Mouse (Mus musculus) gonadal fat pad, adult 2 months (tissue): ENCODE measurements around the gene Tbc1d16. TPM values are rescaled to one million over a fixed set of nuclear protein-coding genes. Genes with fewer than 3 reads are reported as not detected.

Experiments
- DNase-seq: peaks from one replicate; pipeline ENCODE4 v3.0.0-alpha.2; 2012; ENCODE audit warnings: low read depth
- polyA plus RNA-seq: library from polyadenylated mRNA; depleted of rRNA; stranded (reverse); fragments of >200 nt; gene quantifications from 2 replicates; pipeline ENCODE4 v1.2.3, GENCODE M21; 2012

The Tbc1d16 gene
- polyA plus RNA-seq, 1 experiment, result 10.6 TPM

GRCm38 (mm10) chr11:119207986-119208385, 20.3 kb downstream of the Tbc1d16 start:
- no peak for DNase-seq

- no peak for DNase-seq
Measured at GRCm38 (mm10) chr11:119206562-119206961, 21.7 kb downstream of the Tbc1d16 start.

- DNase-seq, result no peak
Measured at GRCm38 (mm10) chr11:119205738-119206137, 22.6 kb downstream of the Tbc1d16 start.

- no peak for DNase-seq
Measured at GRCm38 (mm10) chr11:119203423-119203822, 24.9 kb downstream of the Tbc1d16 start.

- DNase-seq, result no peak
Measured at GRCm38 (mm10) chr11:119199233-119199601, 29.1 kb downstream of the Tbc1d16 start.

GRCm38 (mm10) chr11:119198564-119199232, 29.6 kb downstream of the Tbc1d16 start:
- DNase-seq, result no peak

GRCm38 (mm10) chr11:119197618-119198563, 30.4 kb downstream of the Tbc1d16 start:
- DNase-seq, result no peak

GRCm38 (mm10) chr11:119192605-119193004, 35.7 kb downstream of the Tbc1d16 start:
- no peak for DNase-seq

- no peak for DNase-seq
Measured at GRCm38 (mm10) chr11:119192176-119192575, 36.1 kb downstream of the Tbc1d16 start.

- DNase-seq, result no peak
Measured at GRCm38 (mm10) chr11:119191606-119192081, 36.7 kb downstream of the Tbc1d16 start.

GRCm38 (mm10) chr11:119190498-119190897, 37.8 kb downstream of the Tbc1d16 start:
- DNase-seq, result no peak

GRCm38 (mm10) chr11:119189319-119189718, 39.0 kb downstream of the Tbc1d16 start:
- no peak for DNase-seq

- no peak for DNase-seq
Measured at GRCm38 (mm10) chr11:119188389-119188788, 39.9 kb downstream of the Tbc1d16 start.

- DNase-seq, result no peak
Measured at GRCm38 (mm10) chr11:119187800-119188197, 40.5 kb downstream of the Tbc1d16 start.

GRCm38 (mm10) chr11:119186989-119187799, 41.1 kb downstream of the Tbc1d16 start:
- DNase-seq, result no peak

GRCm38 (mm10) chr11:119186381-119186780, 41.9 kb downstream of the Tbc1d16 start:
- DNase-seq, result no peak

GRCm38 (mm10) chr11:119183684-119184310, 44.5 kb downstream of the Tbc1d16 start:
- no peak for DNase-seq

GRCm38 (mm10) chr11:119181861-119182395, 46.4 kb downstream of the Tbc1d16 start:
- no peak for DNase-seq

- no peak for DNase-seq
Measured at GRCm38 (mm10) chr11:119180824-119181582, 47.3 kb downstream of the Tbc1d16 start.

- no peak for DNase-seq
Measured at GRCm38 (mm10) chr11:119178317-119178716, 50.0 kb downstream of the Tbc1d16 start.
